Mouse (Mus musculus) kidney, adult 2 months (tissue): Measurements from ENCODE around the gene Crybb1.

Source experiments
- CTCF ChIP-seq: fragments of 200-500 bp; conservative IDR thresholded peaks from 2 replicates; pipeline ENCODE4 v1.5.1; 2011; ENCODE audit warnings: low read depth, mild to moderate bottlenecking, control low read depth, low read length, moderate library complexity, mixed read lengths; ENCODE audit not compliant: insufficient read depth, insufficient read length
- POLR2A ChIP-seq: fragments of 200-500 bp; IDR thresholded peaks from one replicate; pipeline ENCODE4 v1.6.1; 2011; ENCODE audit warnings: low read depth, low read length, control low read depth

DNA sequence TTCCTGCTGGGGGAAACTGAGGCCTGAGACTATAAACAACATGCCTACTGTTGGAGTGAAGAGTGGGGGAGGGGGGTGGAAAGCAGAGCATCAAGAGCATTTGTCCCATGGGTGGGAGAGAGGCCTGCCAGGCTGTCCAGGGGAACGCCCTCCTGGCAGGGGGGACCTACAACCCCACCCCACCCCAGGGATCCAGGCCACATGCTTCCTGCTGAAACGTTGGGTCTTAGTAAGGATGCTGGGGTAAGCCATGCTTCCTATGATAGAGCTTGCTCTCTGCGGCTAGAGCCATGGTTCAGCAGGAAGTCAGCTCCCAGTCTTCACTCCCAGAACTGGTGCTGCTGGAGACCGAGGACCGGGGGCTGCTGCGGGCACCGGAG, 28.6 kb downstream of the Crybb1 start:
- TF ChIP-seq CTCF (no peak), POLR2A (no peak)
